Mouse (Mus musculus) small intestine, adult 2 months (tissue): ENCODE results near the gene Exoc3l2. TPM values are rescaled to one million over a fixed set of nuclear protein-coding genes. Genes with fewer than 3 reads are reported as not detected.
"Not testable (repeated sequence)": the region's sequence is repeated elsewhere in the genome, so short reads cannot be mapped to it uniquely, and the experiment has no call there.

Source experiments
- H3K27ac ChIP-seq: fragments of 200-500 bp; 2 replicates; pipeline ENCODE4 v1.5.1; 2012; ENCODE audit warnings: low read depth, low read length, control low read depth, inconsistent platforms; ENCODE audit not compliant: insufficient read depth
- H3K27me3 ChIP-seq: fragments of 200-500 bp; 2 replicates; pipeline ENCODE4 v1.6.1; 2012; ENCODE audit warnings: mild to moderate bottlenecking, moderate library complexity, low read length, inconsistent platforms; ENCODE audit not compliant: control insufficient read depth, insufficient read depth
- H3K36me3 ChIP-seq: fragments of 200-500 bp; 2 replicates; pipeline ENCODE4 v1.6.1; 2012; ENCODE audit warnings: mild to moderate bottlenecking, low read length, control low read depth, inconsistent platforms; ENCODE audit not compliant: control insufficient read depth, insufficient read depth
- H3K4me1 ChIP-seq: fragments of 200-500 bp; 2 replicates; pipeline ENCODE4 v1.6.1; 2012; ENCODE audit warnings: low read length, inconsistent platforms, mixed read lengths; ENCODE audit not compliant: control insufficient read depth, insufficient read depth, insufficient read length
- H3K4me3 ChIP-seq: fragments of 200-500 bp; 2 replicates; pipeline ENCODE4 v1.5.1; 2012; ENCODE audit warnings: low read depth, mild to moderate bottlenecking, control low read depth, inconsistent platforms, low read length, moderate library complexity
- CTCF ChIP-seq: fragments of 200-500 bp; IDR thresholded peaks from 2 replicates; pipeline ENCODE4 v1.5.1; 2012; ENCODE audit warnings: low read depth, mild to moderate bottlenecking, control low read depth, inconsistent platforms, low read length, moderate library complexity, mixed read lengths; ENCODE audit not compliant: insufficient replicate concordance, insufficient read length; ENCODE audit errors: extremely low read depth
- POLR2A ChIP-seq: fragments of 200-500 bp; IDR thresholded peaks from 2 replicates; pipeline ENCODE4 v1.6.1; 2012; ENCODE audit warnings: low read depth, mild to moderate bottlenecking, control low read depth, inconsistent platforms, low read length, moderate library complexity
- WGBS: fragments of 180-500 bp; shearing (Covaris S2); methylation state at CpG from one replicate; pipeline ENCODE4 v1.1.7; 2018; 5-methylcytosine and 5-hydroxymethylcytosine counted together
- polyA plus RNA-seq: library from polyadenylated mRNA; depleted of rRNA; stranded (reverse); fragments of >200 nt; gene quantifications from 2 replicates; pipeline ENCODE4 v1.2.3, GENCODE M21; 2012

The Exoc3l2 gene
- polyA plus RNA-seq, 1 experiment = 12.0 TPM

DNA sequence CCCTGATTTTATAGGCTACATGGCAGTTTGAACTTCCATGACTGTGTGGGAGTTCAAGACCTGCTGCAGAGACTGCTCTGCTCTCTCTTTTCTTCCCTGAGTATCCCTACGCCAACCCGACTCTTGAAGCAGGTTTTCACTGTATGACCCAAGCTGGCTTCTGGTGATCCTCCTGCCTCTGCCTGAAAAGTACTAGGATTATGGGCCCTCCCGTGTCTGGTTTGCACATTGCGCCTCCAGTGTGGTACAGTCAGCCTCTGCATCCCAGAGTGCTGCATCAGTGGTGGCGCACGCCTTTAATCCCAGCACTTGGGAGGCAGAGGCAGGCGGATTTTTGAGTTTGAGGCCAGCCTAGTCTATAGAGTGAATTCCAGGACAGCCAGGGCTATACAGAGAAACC, 46.7 kb downstream of the Exoc3l2 start:
- Histone ChIP-seq H3K4me1 (peaks cover 14% of the 10 kb centered on the region), H3K27me3 (no peaks in the 10 kb centered on the region), H3K27ac (no peak overlapping the region), H3K4me3 (no peak overlapping the region), H3K36me3 (no peaks in the 10 kb centered on the region)
- TF ChIP-seq POLR2A = no peak
- WGBS = 93% methylated on average over 7 of the region's 7 CpGs

DNA sequence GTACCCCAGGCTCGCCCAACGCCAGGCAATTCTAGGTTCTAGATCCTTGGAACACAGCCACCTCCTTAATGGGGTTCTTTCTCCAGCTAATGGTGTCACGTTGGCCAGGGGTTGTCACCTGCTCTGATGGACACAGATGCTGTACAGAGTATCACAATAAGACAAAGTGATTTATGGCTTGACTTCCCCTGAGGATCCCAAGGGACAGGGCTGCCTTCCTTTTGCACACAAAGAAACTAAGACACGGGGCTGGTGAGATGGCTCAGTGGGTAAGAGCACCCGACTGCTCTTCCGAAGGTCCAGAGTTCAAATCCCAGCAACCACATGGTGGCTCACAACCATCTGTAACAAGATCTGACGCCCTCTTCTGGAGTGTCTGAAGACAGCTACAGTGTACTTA, 48.8 kb downstream of the Exoc3l2 start:
- H3K27me3 ChIP-seq, H3K4me3 ChIP-seq, H3K36me3 ChIP-seq, H3K27ac ChIP-seq: not testable (repeated sequence)
- peaks cover 15% of the 10 kb centered on the region for H3K4me1 ChIP-seq
- WGBS = 71% methylated on average over 7 of the region's 7 CpGs

DNA sequence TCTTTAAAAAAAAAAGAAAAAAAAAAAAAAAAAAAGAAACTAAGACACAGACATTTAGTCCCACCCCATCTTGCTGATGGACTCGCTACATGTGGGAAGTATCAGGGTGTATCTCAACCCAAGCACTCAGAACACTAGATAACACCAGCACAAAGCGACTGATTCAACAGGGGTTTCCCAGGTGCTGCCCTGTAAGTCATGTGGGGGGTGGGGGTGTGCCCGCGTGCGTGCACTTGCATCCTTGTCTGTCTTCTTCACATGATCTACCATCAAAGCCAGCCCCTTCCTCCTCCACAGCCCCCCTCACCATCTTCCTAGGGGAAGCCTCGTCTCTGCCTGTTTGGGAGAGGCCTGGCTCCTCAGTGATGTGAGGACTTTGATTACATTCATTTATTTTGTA, 49.2 kb downstream of the Exoc3l2 start:
- H3K27me3 ChIP-seq = no peaks in the 10 kb centered on the region
- H3K4me3 ChIP-seq = no peak overlapping the region
- peaks cover 13% of the 10 kb centered on the region for H3K4me1 ChIP-seq
- no peak for TF ChIP-seq CTCF
- no peak for TF ChIP-seq POLR2A
- H3K27ac ChIP-seq = no peak overlapping the region
- WGBS = 79% methylated on average over 6 of the region's 6 CpGs
- H3K36me3 ChIP-seq = no peaks in the 10 kb centered on the region

DNA sequence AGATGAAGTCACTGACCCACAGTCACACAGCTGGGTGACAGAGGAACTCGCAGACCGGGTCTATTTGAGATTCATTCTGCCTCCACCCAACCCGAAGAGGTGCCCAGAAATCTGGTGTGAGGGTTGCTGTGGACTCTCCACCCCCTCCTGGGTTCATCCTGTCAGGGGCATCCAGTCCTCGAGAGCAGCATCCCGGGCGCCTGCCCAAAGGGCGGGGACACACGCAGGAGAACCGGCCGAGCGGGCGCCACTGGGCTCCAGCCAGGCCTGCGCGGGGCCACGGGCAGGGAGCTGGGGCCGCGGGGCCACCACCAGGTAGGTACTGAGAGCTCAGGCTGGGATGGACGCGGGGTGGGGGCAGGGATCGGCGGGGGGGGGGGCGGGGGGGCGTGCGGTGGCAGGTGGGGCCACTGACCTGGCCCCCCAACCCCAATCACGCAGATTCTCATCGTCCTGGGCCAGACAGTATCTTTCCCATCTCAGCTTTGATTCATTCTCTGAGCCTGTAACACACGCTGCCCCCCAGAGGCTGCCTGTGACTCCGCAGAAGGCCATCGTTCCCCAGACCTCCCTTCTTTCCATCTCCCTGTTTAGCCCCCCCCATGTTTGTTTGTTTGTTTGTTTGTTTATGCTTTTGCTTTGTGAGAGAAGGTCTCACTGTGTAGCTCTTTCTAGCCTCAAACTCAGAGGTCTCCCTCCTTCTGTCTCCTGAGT, 54.7 kb downstream of the Exoc3l2 start, which contains the start of gene Nkpd1:
Gene Nkpd1 (plus strand): TSS at position 187 of the 714 bp plus-strand sequence.
- Histone ChIP-seq H3K4me1 (peaks cover 9% of the 10 kb centered on the region), H3K27ac (no peak within 1 kb of the TSS), H3K36me3 (no peaks in the 10 kb centered on the region), H3K4me3 (no peak within 1 kb of the TSS), H3K27me3 (peaks cover 16% of the 10 kb centered on the region)
- 3% methylated on average over 25 of the region's 29 CpGs for WGBS
- TF ChIP-seq POLR2A = no peak
- peak; percentile 8; the same call in 1 of the 2 replicates for TF ChIP-seq CTCF

DNA sequence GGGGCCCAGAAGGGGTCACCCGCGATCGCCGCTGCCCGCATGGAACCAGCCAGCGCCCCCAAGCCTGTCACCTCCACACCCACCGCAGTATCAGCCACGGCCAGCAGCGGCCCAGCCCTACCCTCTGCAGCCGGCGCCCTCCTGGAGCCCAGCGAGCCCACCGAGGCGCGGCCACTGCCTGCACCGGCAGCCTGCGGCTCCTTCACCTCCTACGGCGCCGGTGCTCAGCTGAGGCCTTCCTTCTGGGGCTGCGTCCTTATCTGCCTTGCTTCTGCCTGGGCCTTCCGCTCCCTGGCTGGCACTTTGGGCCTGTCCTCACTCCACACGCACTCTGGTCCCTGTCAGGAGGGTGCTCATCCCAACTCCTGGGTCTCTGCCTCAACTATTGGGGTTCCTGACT, 56.9 kb downstream of the Exoc3l2 start:
- no peak overlapping the region for H3K4me3 ChIP-seq
- H3K27me3 ChIP-seq = peaks cover 35% of the 10 kb centered on the region
- WGBS = 19% methylated on average over 23 of the region's 23 CpGs
- peaks cover 26% of the 10 kb centered on the region for H3K4me1 ChIP-seq
- H3K36me3 ChIP-seq = no peaks in the 10 kb centered on the region
- TF ChIP-seq CTCF = no peak
- TF ChIP-seq POLR2A = no peak
- H3K27ac ChIP-seq = no peak overlapping the region

DNA sequence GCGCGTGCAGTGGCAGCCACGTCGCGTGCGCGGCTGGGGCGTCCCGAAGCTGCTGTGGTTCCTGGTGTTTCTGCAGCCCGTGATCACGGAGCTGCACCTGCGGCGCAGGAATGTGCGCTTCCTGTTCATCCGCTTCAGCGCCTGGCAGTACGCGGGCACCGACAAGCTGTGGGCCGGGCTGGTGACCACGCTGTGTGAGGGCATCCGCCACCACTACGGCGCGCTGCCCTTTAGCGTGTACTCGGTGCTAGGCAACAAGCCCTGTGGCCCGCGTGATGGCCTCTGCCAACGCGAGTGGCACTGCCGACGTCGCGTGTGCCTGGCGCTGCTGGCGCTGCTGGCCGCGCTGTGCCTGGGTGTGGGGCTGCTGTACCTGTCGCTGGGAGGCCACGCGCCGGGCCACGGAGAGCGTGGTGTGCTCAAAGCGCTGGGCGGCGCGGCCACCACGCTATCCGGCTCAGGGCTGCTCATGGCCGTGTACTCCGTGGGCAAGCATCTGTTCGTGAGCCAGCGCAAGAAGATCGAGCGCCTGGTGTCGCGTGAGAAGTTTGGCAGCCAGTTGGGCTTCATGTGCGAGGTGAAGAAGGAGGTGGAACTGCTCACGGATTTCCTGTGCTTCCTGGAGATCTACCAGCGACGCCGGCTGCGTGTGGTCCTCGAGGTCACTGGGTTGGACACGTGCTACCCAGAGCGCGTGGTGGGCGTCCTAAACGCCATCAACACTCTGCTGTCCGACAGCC, 60.1 kb downstream of the Exoc3l2 start:
- peaks cover 18% of the 10 kb centered on the region for H3K4me1 ChIP-seq
- H3K4me3 ChIP-seq = peak overlapping the region; percentile 47
- no peaks in the 10 kb centered on the region for H3K36me3 ChIP-seq
- peaks cover 31% of the 10 kb centered on the region for H3K27me3 ChIP-seq
- no peak overlapping the region for H3K27ac ChIP-seq
- TF ChIP-seq POLR2A (no peak), CTCF (no peak)
- WGBS = 5% methylated on average over 72 of the region's 72 CpGs

DNA sequence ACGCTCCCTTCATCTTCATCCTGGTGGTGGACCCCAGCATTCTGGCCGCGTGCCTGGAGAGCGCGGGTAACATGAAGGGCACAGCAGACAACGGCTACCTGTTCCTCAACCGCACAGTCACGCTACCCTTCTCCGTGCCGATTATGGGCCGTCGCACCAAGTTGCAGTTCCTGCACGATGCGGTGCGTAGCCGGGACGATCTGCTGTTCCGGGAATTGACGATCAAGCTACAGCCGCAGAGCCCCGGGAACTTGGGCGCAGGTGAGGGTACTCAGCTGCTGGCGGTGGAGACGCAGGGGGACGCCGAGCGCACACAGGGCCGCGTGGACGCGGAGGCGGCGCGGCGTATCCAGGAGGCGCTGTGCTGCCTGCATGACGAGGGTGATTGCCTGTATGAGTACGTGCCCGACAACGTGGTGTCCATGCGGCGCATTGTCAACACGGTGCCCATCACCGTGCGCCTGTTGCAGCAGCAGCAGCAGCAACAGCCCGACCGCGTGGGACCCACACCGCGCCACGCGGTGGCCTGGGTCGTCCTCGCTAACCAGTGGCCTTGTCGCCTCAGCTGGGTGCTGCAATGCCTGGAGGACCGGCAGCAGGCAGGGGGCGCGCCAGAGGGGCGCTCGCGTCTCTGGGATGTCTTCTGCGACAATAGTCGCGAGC, 60.8 kb downstream of the Exoc3l2 start:
- Histone ChIP-seq H3K4me3 (peak overlapping the region; percentile 47), H3K27me3 (peaks cover 31% of the 10 kb centered on the region), H3K36me3 (no peaks in the 10 kb centered on the region), H3K4me1 (peaks cover 18% of the 10 kb centered on the region), H3K27ac (no peak overlapping the region)
- WGBS = 2% methylated on average over 64 of the region's 64 CpGs
- TF ChIP-seq CTCF (0 out of 2 replicates have a peak, but pooled peaks have one; percentile 16), POLR2A (no peak)
